Mouse (Mus musculus) right cerebral cortex, postnatal 25 days (tissue): ENCODE measurements around the gene Agl.
A peak's percentile ranks its signal among the peaks of the same experiment; 100 is the strongest.

Experiments used
- DNase-seq: peaks from one replicate; pipeline ENCODE4 v3.0.0; 2022

Agl gene

DNA sequence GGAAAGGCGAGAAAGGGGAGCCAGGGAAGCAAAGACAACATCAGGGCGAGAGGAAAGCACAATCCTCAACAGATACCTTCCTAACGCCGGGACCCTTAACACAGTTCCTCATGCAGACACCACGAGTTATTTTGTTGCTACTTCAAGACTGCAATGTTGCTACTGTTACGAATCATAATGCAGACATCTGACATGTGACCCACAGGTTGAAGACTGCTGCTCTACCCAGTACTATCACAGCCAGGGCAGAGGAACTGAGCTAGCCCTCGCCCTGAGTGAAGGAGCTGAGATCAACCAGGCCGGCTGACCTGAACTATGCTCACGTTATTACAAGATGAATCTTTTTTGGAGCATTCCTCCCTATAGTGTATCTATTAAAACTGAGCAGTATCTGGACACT, 67.0 kb downstream of the Agl start:
- DNase-seq = no peak

DNA sequence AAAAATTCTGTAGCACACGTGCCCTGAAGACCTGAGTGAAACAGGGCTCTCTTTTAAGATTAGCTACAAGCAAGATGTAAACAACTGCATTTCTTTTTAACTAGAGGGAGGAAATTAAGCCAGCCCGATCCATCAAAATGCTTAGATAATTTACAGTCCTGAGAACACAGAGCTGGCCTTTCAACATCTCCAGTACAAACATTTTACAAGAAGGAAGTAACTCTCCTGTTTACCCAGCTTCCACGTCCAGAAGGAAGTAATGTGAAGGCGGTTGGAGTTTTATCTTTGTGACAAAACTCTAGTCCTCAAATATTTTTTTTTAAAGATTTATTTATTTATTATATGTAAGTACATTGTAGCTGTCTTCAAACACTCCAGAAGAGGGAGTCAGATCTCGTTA, 67.9 kb downstream of the Agl start:
- DNase-seq = no peak

DNA sequence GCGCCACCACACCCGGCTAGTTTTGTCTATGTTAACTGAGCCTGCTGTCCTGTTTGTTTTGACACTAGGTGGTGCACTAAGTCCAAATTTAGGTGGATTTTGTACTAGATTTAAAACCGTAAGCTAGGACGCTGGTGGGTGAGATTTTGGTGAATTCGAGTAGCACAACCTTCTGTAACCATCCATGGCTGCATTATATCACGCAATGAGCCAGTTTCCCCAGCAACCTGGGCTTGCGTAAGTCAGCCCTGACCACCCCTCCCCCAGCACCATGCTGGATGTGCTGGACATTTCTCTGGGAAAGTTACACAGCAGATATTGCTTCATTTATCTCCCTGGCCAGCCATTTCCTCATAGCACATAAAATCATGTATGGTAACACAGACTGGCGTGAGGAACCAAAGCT, 70.6 kb downstream of the Agl start:
- no peak for DNase-seq

DNA sequence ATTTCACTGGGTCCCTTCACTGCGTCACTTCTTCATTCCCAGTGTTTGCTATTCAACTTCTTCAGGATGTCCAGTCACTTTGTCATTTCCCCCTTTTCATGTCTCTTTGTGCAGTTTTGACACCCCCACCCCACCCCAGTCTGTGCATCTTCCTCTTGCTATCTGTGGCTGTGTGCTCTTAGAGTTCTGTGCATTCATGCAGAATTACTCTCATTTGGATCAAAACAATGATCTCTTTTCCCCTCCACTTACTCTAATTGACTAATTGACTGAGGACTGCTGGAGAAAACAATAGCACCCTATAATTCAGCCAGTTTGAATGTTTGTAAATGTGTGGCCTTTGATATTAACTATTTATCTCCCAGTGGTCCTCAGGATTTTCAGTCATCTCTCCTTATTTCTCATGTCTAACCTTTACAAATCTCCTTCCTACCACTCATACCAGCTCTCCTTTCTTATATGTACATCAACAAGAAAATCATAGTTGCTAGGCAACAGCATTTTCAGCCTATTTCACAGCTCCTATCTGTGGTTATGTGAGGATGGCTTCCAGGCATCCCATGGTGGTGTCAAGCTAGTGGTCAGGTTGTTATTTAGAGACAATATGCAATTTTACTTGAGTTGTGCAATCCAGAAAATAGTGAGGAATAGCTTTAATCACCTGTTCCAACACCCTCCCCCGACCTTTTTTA, 78.3 kb downstream of the Agl start:
- no peak for DNase-seq

DNA sequence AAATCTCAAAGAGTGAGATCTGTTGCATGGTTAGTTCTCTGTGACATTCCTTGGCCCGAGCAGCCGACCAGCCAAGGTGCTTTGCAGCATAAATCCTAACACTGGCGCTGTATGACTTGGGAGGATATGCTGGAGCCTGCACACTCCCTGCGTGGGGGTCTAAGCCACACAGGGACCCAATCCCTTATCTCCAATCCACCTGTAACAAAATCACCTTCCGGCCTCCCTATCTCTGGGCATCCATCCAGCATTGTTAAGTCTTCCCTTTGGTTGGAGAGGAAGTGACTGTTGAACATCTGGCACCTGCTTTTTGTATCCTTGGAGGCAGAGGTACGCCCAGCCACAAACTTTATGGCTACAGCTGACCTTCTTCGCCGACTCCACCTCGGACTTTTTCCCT, 81.2 kb downstream of the Agl start:
- DNase-seq = no peak

DNA sequence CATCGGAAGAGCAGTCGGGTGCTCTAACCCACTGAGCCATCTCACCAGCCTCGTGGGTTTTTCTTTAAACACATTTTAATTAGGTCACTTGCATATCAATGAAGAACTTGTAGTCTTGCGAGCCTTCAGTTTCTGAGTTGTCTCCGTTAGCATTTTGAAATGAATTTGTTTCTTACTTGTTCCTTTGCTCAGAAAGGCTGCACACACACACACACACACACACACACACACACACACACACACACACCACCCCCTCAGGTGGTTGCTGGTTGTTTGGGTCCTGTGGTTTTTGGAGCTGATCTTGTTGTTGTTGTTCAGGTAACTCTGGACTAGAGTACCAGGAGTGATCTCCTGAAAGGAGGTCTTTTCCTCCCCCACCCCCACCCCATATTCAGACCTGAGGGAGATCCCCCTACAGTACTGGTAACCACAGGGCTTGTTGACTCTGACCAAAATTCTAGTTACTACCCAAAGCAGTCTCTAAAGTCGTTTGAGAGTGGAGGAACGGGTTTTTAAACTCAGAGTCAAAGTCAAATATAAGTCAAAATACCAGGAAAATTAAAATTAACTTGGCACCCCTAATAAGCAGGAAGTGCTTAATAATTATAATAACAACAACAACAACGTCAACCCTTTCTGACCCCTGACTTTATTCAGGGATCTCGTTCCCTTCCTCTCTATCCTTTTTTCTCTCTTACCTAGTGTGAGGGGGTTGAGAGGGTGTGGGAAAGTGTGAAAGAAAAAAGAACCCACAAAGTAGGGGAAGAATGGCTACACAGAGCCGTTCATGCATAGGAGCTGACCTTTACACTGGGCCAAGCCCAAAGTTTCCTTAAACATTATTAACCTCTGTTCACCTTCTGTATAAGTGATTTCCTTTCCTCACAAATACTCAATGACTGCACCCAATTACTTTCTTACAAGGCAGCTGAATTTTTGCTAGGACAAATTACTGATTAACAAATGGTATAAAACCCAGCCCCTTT, 84.2 kb downstream of the Agl start:
- DNase-seq = no peak

DNA sequence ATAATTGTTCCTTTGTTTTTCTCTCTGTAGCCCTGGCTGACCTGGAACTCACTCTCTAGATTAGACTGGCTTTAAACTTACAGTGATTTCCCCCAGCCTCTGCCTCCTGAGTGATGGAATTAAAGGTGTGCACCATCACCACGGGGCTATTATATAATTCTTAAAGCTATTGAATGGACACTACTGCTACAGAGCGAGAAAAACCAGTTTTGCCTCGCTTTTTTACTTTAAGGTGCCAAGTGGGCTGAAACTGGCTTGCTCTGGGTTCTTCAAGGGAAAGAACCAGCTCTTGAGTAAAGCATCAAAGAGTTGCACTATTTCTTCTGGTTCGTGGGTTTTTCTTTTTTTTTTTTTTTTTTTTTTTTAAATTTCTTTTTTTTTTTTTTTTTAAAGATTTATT, 85.0 kb downstream of the Agl start:
- DNase-seq = no peak

DNA sequence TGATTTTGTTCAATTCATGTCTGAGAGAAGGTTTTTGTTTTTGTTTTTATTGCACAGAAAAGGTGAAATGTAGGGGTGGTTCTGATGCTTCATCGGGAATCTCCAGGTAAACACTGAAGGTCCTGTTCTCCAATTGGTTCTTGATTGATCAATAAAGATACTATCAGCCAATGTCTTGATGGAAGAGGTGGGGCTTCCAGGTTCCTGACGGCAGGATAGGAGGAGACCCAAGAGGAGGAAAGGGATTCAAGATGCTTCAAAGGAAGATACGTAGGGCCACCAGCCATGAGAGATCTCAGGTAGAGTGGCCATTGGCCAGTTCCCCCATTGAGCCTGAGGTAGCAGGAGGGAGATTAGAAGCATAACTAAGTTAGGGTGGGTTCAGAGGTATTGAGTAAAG, 89.0 kb downstream of the Agl start:
- DNase-seq = no peak

DNA sequence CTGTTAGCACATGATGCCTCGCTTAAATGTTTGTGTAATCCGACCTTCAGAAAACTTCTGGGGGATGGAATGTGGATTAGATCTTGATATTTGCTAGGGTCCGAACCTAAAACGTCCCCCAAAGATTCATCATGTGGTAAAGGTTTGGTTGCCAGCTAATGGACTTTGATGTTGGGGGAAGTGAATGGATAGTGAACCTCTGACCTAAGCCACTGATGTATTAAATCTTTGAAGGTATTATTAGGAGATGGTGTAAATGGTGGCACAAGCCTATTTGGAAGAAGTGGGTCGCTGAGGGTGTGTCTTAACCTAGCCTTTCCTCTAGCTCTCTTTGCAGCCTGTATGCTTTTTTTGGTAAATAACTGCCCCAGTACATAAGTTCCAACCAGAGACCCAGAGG, 94.9 kb downstream of the Agl start:
- no peak for DNase-seq

DNA sequence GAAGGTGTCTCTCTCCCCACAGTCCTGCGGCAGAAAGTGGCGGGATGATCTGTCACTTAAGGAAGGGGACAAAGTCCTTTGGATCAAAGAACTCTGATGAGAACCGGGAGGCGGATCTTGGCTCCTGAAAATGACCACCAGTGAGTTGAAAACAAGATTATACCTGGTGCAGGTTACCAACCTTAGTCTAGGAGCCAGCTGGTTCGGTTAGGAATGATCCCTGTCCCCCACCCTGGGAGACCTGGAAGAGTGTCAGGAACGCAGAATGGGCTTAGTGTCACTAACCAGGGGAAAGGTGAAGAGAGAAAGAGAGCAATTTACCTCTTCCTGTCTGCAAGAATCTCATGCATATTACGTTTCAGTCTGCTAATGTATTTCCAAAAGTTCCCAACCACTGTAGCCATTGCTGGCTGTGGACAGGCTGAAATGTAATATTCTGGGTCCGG, 95.5 kb downstream of the Agl start, which contains the start of gene Slc35a3:
TSS of gene Slc35a3 (minus strand) at position 396 of the 446 bp plus-strand sequence.
- DNase-seq = no peak

DNA sequence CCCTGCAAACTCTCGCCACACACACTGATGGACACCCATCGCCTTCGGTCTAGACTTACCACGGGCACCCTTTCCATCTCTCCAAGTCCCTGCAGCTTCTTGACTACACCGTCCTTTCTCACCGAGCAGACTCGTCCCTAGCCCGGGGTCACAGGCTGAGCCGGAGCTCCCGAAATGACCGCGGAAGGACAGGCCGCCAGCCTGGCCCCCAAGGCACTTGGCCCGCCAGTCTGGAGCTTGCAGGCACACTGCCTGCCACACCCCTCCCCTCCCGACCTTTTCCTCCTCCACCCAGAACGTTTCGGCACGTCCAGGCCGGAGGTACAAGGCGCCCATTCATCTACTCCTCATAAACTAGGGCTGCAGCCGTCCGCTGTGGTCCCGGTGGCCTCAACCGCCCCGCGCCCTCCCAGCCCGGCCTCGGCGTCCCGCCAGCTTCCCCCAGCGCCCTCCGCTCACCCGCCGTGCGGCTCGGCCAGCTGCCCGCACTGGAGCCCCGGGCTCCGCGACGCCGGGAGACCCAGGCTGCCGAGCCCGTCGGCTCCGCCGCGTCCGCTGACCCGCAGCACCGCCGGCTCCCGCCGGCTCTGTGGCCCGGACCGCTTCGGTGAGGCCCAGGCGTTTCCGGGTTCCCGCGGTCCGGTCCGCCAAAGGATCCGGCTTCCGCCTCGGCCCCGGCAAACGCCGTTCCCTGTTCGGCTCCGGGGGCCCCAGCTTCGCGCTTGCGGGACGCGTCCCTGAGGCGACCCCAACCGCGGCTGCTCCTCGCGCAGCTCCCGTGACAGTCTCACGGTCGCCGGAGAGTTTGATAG, 96.1 kb downstream of the Agl start:
- DNase-seq = peak; percentile 86

DNA sequence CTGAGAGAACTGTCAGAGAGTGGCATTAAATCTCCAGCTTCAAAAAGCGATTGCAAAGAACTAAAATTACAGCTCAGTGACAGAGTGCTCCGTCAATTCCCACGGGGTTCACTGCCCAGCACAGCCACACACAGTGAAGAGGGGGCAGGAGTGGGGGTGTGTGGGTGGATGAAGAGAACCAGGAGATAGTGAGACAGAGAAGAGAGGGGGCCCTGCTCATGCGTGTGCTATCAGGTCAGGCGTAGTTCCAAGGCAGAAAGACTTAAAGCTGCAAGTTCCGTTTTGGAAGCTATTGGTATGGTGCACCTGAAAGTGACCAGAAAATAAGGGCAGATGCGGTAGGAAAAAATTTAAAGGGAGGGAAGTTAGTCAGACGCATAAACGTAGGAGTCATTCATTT, 97.0 kb downstream of the Agl start:
- DNase-seq = no peak

DNA sequence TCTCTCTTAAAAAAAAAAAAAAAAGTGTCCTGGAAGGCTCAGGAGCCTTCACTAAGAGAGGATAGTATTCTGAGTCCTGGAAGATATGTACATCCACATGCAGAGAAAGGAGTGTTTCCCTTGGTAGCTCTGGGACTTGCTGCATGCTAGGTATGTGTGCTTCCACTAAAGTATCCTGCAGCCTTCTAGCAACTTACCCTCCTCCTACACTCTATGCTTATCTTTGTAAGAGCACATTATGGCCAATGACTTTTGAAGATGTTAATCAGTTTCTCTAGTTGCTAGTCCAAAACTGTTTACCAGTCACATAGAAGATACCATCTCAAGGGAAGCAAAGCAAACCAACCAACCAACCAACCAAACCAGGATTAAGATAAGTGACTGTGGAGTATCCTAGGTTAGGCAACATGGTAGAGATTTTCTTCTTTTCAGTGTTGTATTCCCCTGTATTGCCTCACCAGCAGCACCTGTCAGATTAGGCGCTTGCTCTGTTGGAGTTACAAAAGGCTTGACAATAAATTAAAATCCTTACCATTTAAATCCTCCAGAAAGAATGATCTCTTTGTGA, 102.2 kb downstream of the Agl start:
- DNase-seq = no peak

DNA sequence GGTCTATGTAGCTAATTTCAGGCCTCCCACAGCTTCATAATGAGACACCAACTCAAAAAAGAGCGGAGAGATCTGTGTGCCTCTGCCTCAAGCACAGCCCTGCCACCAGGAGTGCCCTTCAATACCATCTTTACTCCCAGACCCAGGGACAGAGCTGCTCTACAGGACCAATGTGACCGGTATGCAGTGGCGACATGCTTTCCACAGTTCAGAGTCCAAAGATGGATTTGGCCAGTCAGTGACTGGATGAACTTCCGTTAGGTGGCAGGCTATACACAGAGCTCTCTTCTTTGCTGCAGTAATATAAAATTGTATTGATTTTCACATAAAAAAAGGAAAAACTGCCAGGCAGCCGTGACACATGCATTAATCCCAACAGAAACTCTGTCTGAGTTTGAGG, 104.1 kb downstream of the Agl start:
- DNase-seq = no peak

DNA sequence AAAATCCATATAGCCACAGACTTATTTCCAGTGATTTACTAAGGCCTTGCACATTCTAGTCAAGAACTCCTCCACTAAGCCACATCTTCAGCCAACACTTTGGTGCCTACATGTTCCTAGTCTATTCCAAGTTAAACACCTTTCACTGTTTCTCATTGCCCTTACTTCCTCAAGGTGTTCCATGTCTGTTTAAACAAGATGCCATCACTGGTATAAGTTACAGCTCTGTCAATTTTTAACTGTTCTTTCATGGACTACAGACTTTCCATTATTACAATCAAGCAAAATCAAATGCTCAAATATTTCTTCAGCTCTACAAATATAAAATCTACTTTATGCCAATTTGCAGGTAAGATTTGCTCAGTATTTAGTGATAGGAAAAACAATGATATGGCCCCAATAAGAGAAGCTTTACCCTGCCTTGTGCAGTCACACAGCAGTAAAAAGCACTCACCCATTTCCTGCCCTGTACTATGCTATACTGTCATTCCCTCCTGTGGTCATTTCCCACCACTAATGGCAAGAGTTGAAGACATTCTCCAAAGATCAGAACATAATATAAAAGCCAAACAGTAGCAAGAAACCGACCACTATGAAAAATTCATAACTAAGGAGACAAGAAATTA, 105.2 kb downstream of the Agl start:
- DNase-seq = no peak

DNA sequence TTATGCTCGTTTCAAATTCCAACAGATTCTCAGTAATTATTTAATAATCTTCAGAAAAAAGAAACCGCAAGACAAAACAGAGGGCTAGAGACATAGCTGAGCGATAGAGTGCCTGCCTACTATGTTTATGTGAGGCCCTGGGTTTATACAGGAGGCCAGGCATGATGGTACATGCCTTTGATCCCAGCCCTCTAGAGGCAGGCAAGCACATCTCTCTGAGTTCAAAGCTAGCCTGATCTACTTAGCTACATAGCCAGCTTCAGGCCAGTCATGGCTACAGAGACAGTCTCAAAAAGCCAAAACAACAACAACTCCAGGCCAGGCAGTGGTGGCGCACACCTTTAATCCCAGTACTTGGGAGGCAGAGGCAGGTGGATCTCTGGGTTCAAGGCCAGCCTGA, 106.4 kb downstream of the Agl start:
- no peak for DNase-seq

DNA sequence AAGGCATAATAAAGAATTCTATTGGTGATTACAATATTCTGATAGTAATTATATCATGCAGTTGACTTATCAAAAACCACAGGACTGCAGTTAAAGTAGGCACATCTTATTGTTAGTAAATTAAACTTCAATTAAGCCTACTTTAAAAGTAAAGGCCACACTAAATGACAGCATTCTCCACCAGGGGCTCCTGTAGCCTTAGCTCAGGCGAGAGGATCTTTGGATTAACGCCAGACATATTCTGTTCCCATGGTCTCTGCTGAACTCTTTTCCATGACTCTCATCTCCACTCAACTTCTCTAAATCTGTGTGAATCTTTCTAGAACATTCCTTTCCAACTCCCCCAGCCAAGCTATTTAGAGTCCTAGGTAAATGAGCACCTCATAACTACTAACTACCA, 109.2 kb downstream of the Agl start:
- no peak for DNase-seq

DNA sequence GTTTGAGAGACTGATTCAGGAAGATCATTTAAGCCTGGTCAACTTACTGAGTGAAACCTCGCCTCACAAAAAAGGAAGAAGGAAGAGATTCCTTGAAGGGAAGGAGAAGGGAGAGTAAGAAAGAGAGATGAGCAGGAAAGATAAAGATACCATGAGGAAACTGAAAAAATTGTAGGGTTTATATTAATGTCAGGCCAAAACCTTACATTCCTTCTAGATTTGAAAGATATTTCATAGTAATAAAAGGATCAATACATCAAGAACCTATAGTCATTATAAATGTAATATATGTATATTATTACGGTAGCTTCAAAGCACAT, 112.3 kb downstream of the Agl start:
- DNase-seq = no peak

DNA sequence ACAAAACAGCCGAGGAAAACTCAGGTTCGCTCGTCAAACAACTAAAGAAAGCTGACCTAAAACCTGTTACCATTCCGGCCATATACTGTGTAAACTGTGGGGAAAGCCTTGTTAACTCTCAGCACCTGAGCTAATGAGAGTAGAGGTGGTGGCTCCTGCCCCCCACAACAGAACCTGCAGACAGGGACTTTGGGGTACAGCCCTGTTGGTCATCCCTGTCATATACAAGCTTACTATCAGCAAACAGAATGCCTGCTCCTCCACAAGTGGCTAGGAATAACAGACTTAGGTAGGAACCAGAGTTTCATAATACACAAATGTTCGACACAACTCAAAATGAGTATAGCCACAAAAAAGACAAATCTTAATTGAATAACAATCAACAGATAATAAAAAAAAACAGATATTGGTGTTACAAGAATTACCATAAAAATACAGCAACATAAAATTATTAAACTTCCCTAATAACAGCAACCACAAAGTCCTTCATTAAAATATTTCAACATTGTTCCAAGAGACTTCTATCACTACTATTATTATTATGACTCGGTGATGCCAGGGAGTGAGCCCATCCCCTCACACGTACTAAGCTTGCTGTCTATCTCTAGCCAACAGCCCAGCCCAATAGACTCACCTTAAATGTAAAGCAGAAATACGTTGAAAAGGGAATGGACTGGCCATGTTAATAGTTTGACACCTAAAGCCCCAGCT, 112.9 kb downstream of the Agl start:
- no peak for DNase-seq

DNA sequence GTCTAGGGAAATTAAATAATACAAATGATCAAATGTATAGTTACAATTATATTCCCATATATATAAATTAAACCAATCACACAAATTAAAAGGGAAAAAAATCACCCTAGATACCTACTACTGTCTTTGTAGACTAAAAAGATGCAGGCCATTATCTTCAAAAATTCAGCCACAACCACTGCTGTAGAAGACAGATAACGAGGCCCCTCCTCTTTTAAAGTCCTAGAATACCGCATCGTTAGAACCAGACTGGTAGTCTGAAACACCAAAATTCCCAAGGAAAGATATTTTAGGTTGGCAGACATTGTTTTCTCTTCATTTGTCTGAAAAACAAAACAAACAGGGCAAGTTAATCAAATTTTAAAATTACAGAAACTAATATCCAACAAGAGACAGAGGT, 113.7 kb downstream of the Agl start:
- no peak for DNase-seq
